Mouse (Mus musculus) liver, postnatal 0 days (tissue): Measurements from ENCODE around the gene Irs3.

Experiments used
- CTCF ChIP-seq: sonication (generic); IDR thresholded peaks from 2 replicates; pipeline ENCODE4 v1.5.1; 2016; ENCODE audit warnings: antibody characterized with exemption, low read depth
- EP300 ChIP-seq: IDR thresholded peaks from 2 replicates; pipeline ENCODE4 v1.6.1; 2016; ENCODE audit warnings: antibody characterized with exemption, low read depth, mild to moderate bottlenecking

DNA sequence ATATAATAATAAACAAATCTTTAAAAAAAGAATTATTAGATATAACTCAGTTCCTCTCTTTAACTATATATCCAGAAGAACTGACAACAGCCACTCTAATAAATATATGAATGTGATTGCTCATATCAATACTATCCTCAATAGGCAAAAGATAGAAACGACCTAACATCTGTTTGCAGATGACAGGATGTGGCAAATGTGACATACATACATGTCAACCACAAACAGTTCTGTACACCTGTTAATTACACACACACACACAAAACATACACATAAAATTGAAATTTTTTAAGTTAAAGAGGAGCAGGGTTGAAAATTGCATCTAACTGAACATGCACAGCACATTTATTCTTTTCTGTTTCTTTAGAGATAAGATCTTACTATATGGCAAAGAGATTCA is 46.4 kb upstream of the Irs3 start:
- TF ChIP-seq CTCF (no peak), EP300 (no peak)
